Mouse (Mus musculus) neural tube, embryonic 10.5 days (tissue): ENCODE measurements at regions not wholly inside any gene's neighbourhood (a gene's known extent, or its start where the extent isn't known, plus 50 kb on each side); places are given as distances from the start of the nearest gene placed in this dataset.
A peak's percentile ranks its signal among the peaks of the same experiment; 100 is the strongest.

ENCODE experiments used
- DNase-seq: peaks from one replicate; pipeline ENCODE4 v3.0.0-alpha.2; 2017; ENCODE audit warnings: low spot score; ENCODE audit errors: extremely low spot score

DNA sequence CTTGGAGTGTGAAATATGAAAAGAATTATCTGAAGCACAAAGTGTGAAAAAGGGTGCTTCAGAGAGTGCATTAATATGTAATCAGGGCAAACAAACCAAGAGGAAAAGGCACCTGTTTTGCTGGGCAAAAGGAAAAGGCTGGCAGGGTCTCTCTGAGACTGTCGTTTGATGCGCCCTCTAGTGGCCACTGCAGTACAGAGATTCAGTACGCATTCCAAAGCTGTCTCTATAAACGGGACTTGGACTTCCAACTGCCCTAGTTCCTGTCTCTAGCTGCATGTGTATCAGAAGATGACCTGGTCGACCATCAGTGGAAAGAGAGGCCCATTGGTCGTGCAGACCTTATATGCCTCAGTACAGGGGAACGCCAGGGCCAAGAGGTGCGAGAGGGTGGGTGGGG, 58.7 kb upstream of the D16Ertd472e start:
- peak; percentile 68 for DNase-seq

DNA sequence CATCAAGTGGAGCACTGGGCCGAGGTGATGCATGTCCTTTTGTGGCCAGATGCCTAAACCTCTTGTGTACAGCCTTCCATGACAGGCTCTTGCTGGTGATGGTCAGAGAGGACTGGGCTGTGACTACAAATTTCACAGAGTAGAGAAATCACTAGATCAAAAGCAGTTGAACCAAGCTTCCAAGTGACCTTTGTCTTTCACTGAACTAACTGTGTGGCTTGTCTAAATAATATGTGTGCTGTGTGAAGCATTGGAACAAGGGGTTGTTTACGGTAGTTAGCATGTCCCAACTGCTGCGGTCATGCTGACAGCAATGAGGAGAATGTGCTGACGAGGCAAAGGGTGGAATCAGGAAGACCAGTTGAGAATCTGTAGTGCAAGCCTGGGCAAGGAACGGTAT, 55.3 kb upstream of the D16Ertd472e start:
- DNase-seq = no peak

DNA sequence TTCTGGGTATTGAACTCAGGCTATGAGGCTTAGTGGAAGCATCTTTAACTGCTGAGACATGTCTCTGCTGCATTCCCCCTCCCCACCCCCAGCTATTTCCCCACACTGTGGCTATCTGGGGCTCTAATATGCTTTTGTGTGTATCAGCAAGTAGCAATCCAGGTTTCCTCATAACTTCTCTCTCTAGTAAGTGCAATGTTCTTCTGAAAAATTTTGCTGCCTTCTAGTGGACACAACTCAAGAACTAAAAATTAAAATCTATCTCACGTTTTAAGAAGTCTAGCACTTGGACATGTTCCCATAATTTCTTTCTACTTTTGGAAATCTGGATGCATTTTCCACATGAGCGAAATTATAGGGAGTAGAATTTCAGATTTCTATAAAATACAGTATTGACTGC, 50.3 kb upstream of the D16Ertd472e start:
- DNase-seq = no peak
